Mouse (Mus musculus): ENCODE results near the gene Zc3h7b. TPM values are rescaled to one million over a fixed set of nuclear protein-coding genes. Genes with fewer than 3 reads are reported as not detected.

The Zc3h7b gene
- total and polyA plus RNA-seq, 2 experiments from 2014 or later, result 14.3 to 41.4 TPM

- H3K9ac ChIP-seq (replicated peaks; ENCODE audit: low read depth, low read length), result no peak overlapping the region
Observed at GRCm38 (mm10) chr15:81781816-81782215, 37.0 kb downstream of the Zc3h7b start.

GRCm38 (mm10) chr15:81784762-81785161 lies 39.9 kb downstream of the Zc3h7b start:
- 59% methylated on average over 5 of the region's 5 CpGs for WGBS
- no peak overlapping the region for H3K4me3 ChIP-seq (ENCODE audit: low read depth, low read length)
- no peaks in the 10 kb centered on the region for H3K27me3 ChIP-seq (ENCODE audit: control insufficient read depth, insufficient read depth, low read length)
- no peak overlapping the region for H3K27ac ChIP-seq (ENCODE audit: low read depth)
- no peak for DNase-seq (ENCODE audit: low spot score)
- no peak for TF ChIP-seq EP300 (IDR thresholded peaks at IDR 0.05; ENCODE audit: low read depth)
- TF ChIP-seq CTCF (IDR thresholded peaks at IDR 0.05; ENCODE audit: low read depth), result peak; percentile 47
- no peaks in the 10 kb centered on the region for H3K9me3 ChIP-seq (replicated peaks; ENCODE audit: control insufficient read depth, low read length)
- H3K9ac ChIP-seq (replicated peaks; ENCODE audit: low read depth, low read length), result no peak overlapping the region
- no peaks in the 10 kb centered on the region for H3K4me1 ChIP-seq (ENCODE audit: control insufficient read depth, insufficient read depth)
- peaks cover 85% of the 10 kb centered on the region for H3K36me3 ChIP-seq (replicated peaks; ENCODE audit: control insufficient read depth, insufficient read depth, low read length)
- peak; percentile 24; the same call in 1 of the 2 replicates for ATAC-seq (ENCODE audit: insufficient read depth, low read depth)
- no peak overlapping the region for H3K4me2 ChIP-seq (ENCODE audit: low read depth, low read length)

More at GRCm38 (mm10) chr15:81781816-81782215, 37.0 kb downstream of the Zc3h7b start:
- no peak for DNase-seq (ENCODE audit: low spot score)
- Histone ChIP-seq H3K27me3 (ENCODE audit: control insufficient read depth, insufficient read depth, low read length) (no peaks in the 10 kb centered on the region), H3K4me2 (ENCODE audit: low read depth, low read length) (no peak overlapping the region), H3K4me3 (ENCODE audit: low read depth, low read length) (no peak overlapping the region), H3K36me3 (replicated peaks; ENCODE audit: control insufficient read depth, insufficient read depth, low read length) (peaks cover 94% of the 10 kb centered on the region), H3K9me3 (replicated peaks; ENCODE audit: control insufficient read depth, low read length) (no peaks in the 10 kb centered on the region), H3K27ac (ENCODE audit: low read depth) (no peak overlapping the region), H3K4me1 (ENCODE audit: control insufficient read depth, insufficient read depth) (no peaks in the 10 kb centered on the region)
- TF ChIP-seq CTCF (IDR thresholded peaks at IDR 0.05; ENCODE audit: low read depth) (no peak), EP300 (IDR thresholded peaks at IDR 0.05; ENCODE audit: low read depth) (no peak)
- 73% methylated on average over 7 of the region's 7 CpGs for WGBS
- no peak for ATAC-seq (ENCODE audit: insufficient read depth, low read depth)

- Histone ChIP-seq H3K4me2 (ENCODE audit: low read depth, low read length) (no peak overlapping the region), H3K36me3 (replicated peaks; ENCODE audit: control insufficient read depth, insufficient read depth, low read length) (peaks cover 81% of the 10 kb centered on the region), H3K4me1 (ENCODE audit: control insufficient read depth, insufficient read depth) (no peaks in the 10 kb centered on the region), H3K9me3 (replicated peaks; ENCODE audit: control insufficient read depth, low read length) (no peaks in the 10 kb centered on the region), H3K27ac (ENCODE audit: low read depth) (no peak overlapping the region), H3K27me3 (ENCODE audit: control insufficient read depth, insufficient read depth, low read length) (no peaks in the 10 kb centered on the region), H3K4me3 (ENCODE audit: low read depth, low read length) (no peak overlapping the region), H3K9ac (replicated peaks; ENCODE audit: low read depth, low read length) (no peak overlapping the region)
- ATAC-seq (ENCODE audit: insufficient read depth, low read depth) (no peak), DNase-seq (ENCODE audit: low spot score) (no peak)
- TF ChIP-seq CTCF (IDR thresholded peaks at IDR 0.05; ENCODE audit: low read depth) (no peak), EP300 (IDR thresholded peaks at IDR 0.05; ENCODE audit: low read depth) (no peak)
- 94% methylated on average over 8 of the region's 8 CpGs for WGBS
Observed at GRCm38 (mm10) chr15:81785701-81786100, 40.8 kb downstream of the Zc3h7b start.

- H3K9ac ChIP-seq (replicated peaks; ENCODE audit: low read depth, low read length), result no peak overlapping the region
- no peak overlapping the region for H3K27ac ChIP-seq (ENCODE audit: low read depth)
- H3K27me3 ChIP-seq (ENCODE audit: control insufficient read depth, insufficient read depth, low read length), result no peaks in the 10 kb centered on the region
- H3K4me3 ChIP-seq (ENCODE audit: low read depth, low read length), result no peak overlapping the region
- TF ChIP-seq CTCF (IDR thresholded peaks at IDR 0.05; ENCODE audit: low read depth), result no peak
- no peak for TF ChIP-seq EP300 (IDR thresholded peaks at IDR 0.05; ENCODE audit: low read depth)
- H3K4me2 ChIP-seq (ENCODE audit: low read depth, low read length), result no peak overlapping the region
- DNase-seq (ENCODE audit: low spot score) (no peak), ATAC-seq (ENCODE audit: insufficient read depth, low read depth) (no peak)
- WGBS, result 94% methylated on average over 13 of the region's 13 CpGs
- peaks cover 73% of the 10 kb centered on the region for H3K36me3 ChIP-seq (replicated peaks; ENCODE audit: control insufficient read depth, insufficient read depth, low read length)
- H3K9me3 ChIP-seq (replicated peaks; ENCODE audit: control insufficient read depth, low read length), result no peaks in the 10 kb centered on the region
- H3K4me1 ChIP-seq (ENCODE audit: control insufficient read depth, insufficient read depth), result no peaks in the 10 kb centered on the region
Observed at GRCm38 (mm10) chr15:81787525-81787924, 42.7 kb downstream of the Zc3h7b start.

GRCm38 (mm10) chr15:81792444-81792843 lies 47.6 kb downstream of the Zc3h7b start:
- Histone ChIP-seq H3K36me3 (replicated peaks; ENCODE audit: control insufficient read depth, insufficient read depth, low read length) (peaks cover 55% of the 10 kb centered on the region), H3K4me2 (ENCODE audit: low read depth, low read length) (no peak overlapping the region), H3K27me3 (ENCODE audit: control insufficient read depth, insufficient read depth, low read length) (no peaks in the 10 kb centered on the region), H3K9ac (replicated peaks; ENCODE audit: low read depth, low read length) (no peak overlapping the region), H3K4me3 (ENCODE audit: low read depth, low read length) (no peak overlapping the region), H3K27ac (ENCODE audit: low read depth) (no peak overlapping the region), H3K4me1 (ENCODE audit: control insufficient read depth, insufficient read depth) (no peaks in the 10 kb centered on the region), H3K9me3 (replicated peaks; ENCODE audit: control insufficient read depth, low read length) (no peaks in the 10 kb centered on the region)
- no peak for DNase-seq (ENCODE audit: low spot score)
- TF ChIP-seq EP300 (IDR thresholded peaks at IDR 0.05; ENCODE audit: low read depth) (no peak), CTCF (IDR thresholded peaks at IDR 0.05; ENCODE audit: low read depth) (no peak)
- WGBS, result 88% methylated on average over 9 of the region's 9 CpGs
- no peak for ATAC-seq (ENCODE audit: insufficient read depth, low read depth)

GRCm38 (mm10) chr15:81796228-81796627 lies 51.4 kb downstream of the Zc3h7b start:
- Histone ChIP-seq H3K9ac (replicated peaks; ENCODE audit: low read depth, low read length) (no peak overlapping the region), H3K27me3 (ENCODE audit: control insufficient read depth, insufficient read depth, low read length) (no peaks in the 10 kb centered on the region), H3K4me3 (ENCODE audit: low read depth, low read length) (no peak overlapping the region), H3K9me3 (replicated peaks; ENCODE audit: control insufficient read depth, low read length) (no peaks in the 10 kb centered on the region), H3K4me2 (ENCODE audit: low read depth, low read length) (no peak overlapping the region), H3K4me1 (ENCODE audit: control insufficient read depth, insufficient read depth) (no peaks in the 10 kb centered on the region), H3K36me3 (replicated peaks; ENCODE audit: control insufficient read depth, insufficient read depth, low read length) (peaks cover 36% of the 10 kb centered on the region), H3K27ac (ENCODE audit: low read depth) (peak overlapping the region; percentile 43)
- ATAC-seq (ENCODE audit: insufficient read depth, low read depth), result peak; percentile 72; the same call in 1 of the 2 replicates
- 60% methylated on average over 3 of the region's 3 CpGs for WGBS
- TF ChIP-seq EP300 (IDR thresholded peaks at IDR 0.05; ENCODE audit: low read depth) (no peak), CTCF (IDR thresholded peaks at IDR 0.05; ENCODE audit: low read depth) (peak; percentile 59)
- peak; percentile 35 for DNase-seq (ENCODE audit: low spot score)
